Mouse (Mus musculus) limb, embryonic 15.5 days (tissue): ENCODE measurements around the gene Lman2. TPM values are rescaled to one million over a fixed set of nuclear protein-coding genes. Genes with fewer than 3 reads are reported as not detected.

Experiments
- ATAC-seq: fragments of 200-750 bp; cut with Nextera tagmentation; 2 replicates; pipeline ENCODE4 v1.8.0; 2017; ENCODE audit warnings: low read depth, moderate TSS enrichment; ENCODE audit not compliant: insufficient number of reproducible peaks, low FRiP score, low TSS enrichment
- H3K27ac ChIP-seq: fragments of 300-500 bp; sonication (generic); 2 replicates; pipeline ENCODE4 v1.5.1; 2015; ENCODE audit warnings: moderate library complexity, mild to moderate bottlenecking, inconsistent platforms
- H3K27me3 ChIP-seq: fragments of 300-500 bp; sonication (generic); 2 replicates; pipeline ENCODE4 v1.6.1; 2015; ENCODE audit warnings: inconsistent platforms
- H3K36me3 ChIP-seq: fragments of 300-500 bp; sonication (generic); 2 replicates; pipeline ENCODE4 v1.6.1; 2015; ENCODE audit warnings: inconsistent platforms
- H3K4me1 ChIP-seq: fragments of 300-500 bp; sonication (generic); 2 replicates; pipeline ENCODE4 v1.6.1; 2015; ENCODE audit warnings: inconsistent platforms
- H3K4me2 ChIP-seq: fragments of 300-500 bp; sonication (generic); 2 replicates; pipeline ENCODE4 v1.6.1; 2015; ENCODE audit warnings: mild to moderate bottlenecking, inconsistent platforms
- H3K4me3 ChIP-seq: fragments of 300-500 bp; sonication (generic); 2 replicates; pipeline ENCODE4 v1.5.1; 2015; ENCODE audit warnings: mild to moderate bottlenecking, inconsistent platforms
- H3K9ac ChIP-seq: fragments of 300-500 bp; sonication (generic); 2 replicates; pipeline ENCODE4 v1.6.1; 2015; ENCODE audit warnings: inconsistent platforms
- H3K9me3 ChIP-seq: fragments of 300-500 bp; sonication (generic); 2 replicates; pipeline ENCODE4 v1.6.1; 2016; ENCODE audit warnings: inconsistent platforms
- WGBS: fragments of 180-500 bp; shearing (Covaris S2); methylation state at CpG from one replicate; pipeline ENCODE4 v1.1.7; 2015; 5-methylcytosine and 5-hydroxymethylcytosine counted together
- polyA plus RNA-seq: library from polyadenylated mRNA; unstranded; fragments of >200 nt; fragmentation: Nextera tagmentation; extraction: Ambion mirVana; gene quantifications from 2 replicates; pipeline ENCODE4 v1.2.1, GENCODE M21; 2015

Gene Lman2
- polyA plus RNA-seq, 1 experiment from 2014 or later, result 104 TPM

GRCm38 (mm10) chr13:55369531-55370114 lies 7.0 kb upstream of the Lman2 start, which contains the start of gene Rgs14:
Gene Rgs14, plus strand, starts transcription at chr13:55369732.
- Histone ChIP-seq H3K36me3 (no peaks in the 10 kb centered on the region), H3K4me3 (peak within 1 kb of the TSS; percentile 4; the same call in 1 of the 2 replicates), H3K9me3 (no peaks in the 10 kb centered on the region), H3K27me3 (peaks cover 22% of the 10 kb centered on the region), H3K4me2 (0 out of 2 replicates have a peak within 1 kb of the TSS, but pooled peaks have one; percentile 10), H3K9ac (no peak within 1 kb of the TSS), H3K27ac (no peak within 1 kb of the TSS), H3K4me1 (no peaks in the 10 kb centered on the region; the same call in 1 of the 2 replicates)
- 44% methylated on average over 13 of the region's 13 CpGs for WGBS
- no peak for ATAC-seq

- no peak overlapping the region for H3K9ac ChIP-seq
- no peak for ATAC-seq
- 71% methylated on average over 7 of the region's 7 CpGs for WGBS
- H3K27me3 ChIP-seq, result peaks cover 18% of the 10 kb centered on the region
- H3K9me3 ChIP-seq, result no peaks in the 10 kb centered on the region
- H3K4me3 ChIP-seq, result no peak overlapping the region
- no peaks in the 10 kb centered on the region for H3K36me3 ChIP-seq
- H3K27ac ChIP-seq, result no peak overlapping the region
- no peak overlapping the region for H3K4me2 ChIP-seq
- H3K4me1 ChIP-seq, result no peaks in the 10 kb centered on the region; the same call in 1 of the 2 replicates
Measured at GRCm38 (mm10) chr13:55368401-55368800, 5.8 kb upstream of the Lman2 start.

GRCm38 (mm10) chr13:55361974-55362452 lies 570 bp downstream of the Lman2 start:
- no peaks in the 10 kb centered on the region for H3K9me3 ChIP-seq
- peak overlapping the region; percentile 90 for H3K4me3 ChIP-seq
- H3K27ac ChIP-seq, result peak overlapping the region; percentile 96
- H3K27me3 ChIP-seq, result no peaks in the 10 kb centered on the region; the same call in 1 of the 2 replicates
- no peak for ATAC-seq
- H3K4me2 ChIP-seq, result peak overlapping the region; percentile 67
- peak overlapping the region; percentile 79 for H3K9ac ChIP-seq
- under 1% methylated on average over 32 of the region's 32 CpGs for WGBS
- H3K4me1 ChIP-seq, result peaks cover 20% of the 10 kb centered on the region
- peaks cover 33% of the 10 kb centered on the region for H3K36me3 ChIP-seq

- no peak overlapping the region for H3K27ac ChIP-seq
- no peaks in the 10 kb centered on the region for H3K9me3 ChIP-seq
- H3K9ac ChIP-seq, result no peak overlapping the region
- peaks cover 39% of the 10 kb centered on the region for H3K36me3 ChIP-seq
- no peak for ATAC-seq
- peaks cover 20% of the 10 kb centered on the region for H3K4me1 ChIP-seq
- peak overlapping the region; percentile 67 for H3K4me2 ChIP-seq
- H3K4me3 ChIP-seq, result peak overlapping the region; percentile 90
- no peaks in the 10 kb centered on the region; the same call in 1 of the 2 replicates for H3K27me3 ChIP-seq
Measured at GRCm38 (mm10) chr13:55361145-55361544, 1.4 kb downstream of the Lman2 start.

GRCm38 (mm10) chr13:55346745-55347144 lies 15.8 kb downstream of the Lman2 start:
- Histone ChIP-seq H3K9me3 (no peaks in the 10 kb centered on the region), H3K4me3 (no peak overlapping the region), H3K9ac (no peak overlapping the region), H3K36me3 (peaks cover 76% of the 10 kb centered on the region), H3K4me2 (no peak overlapping the region), H3K4me1 (no peaks in the 10 kb centered on the region), H3K27ac (no peak overlapping the region), H3K27me3 (no peaks in the 10 kb centered on the region)
- ATAC-seq, result no peak
- WGBS, result 86% methylated on average over 11 of the region's 11 CpGs

- no peak for ATAC-seq
Measured at GRCm38 (mm10) chr13:55344286-55344685, 18.3 kb downstream of the Lman2 start.

GRCm38 (mm10) chr13:55342469-55342868 lies 20.1 kb downstream of the Lman2 start:
- Histone ChIP-seq H3K4me3 (no peak overlapping the region), H3K4me1 (0 out of 2 replicates have a peak, but pooled peaks cover 2% of the 10 kb centered on the region), H3K27ac (no peak overlapping the region), H3K36me3 (peaks cover 39% of the 10 kb centered on the region), H3K9me3 (no peaks in the 10 kb centered on the region), H3K27me3 (no peaks in the 10 kb centered on the region), H3K4me2 (no peak overlapping the region), H3K9ac (no peak overlapping the region)
- 31% methylated on average over 11 of the region's 11 CpGs for WGBS
- no peak for ATAC-seq

More at GRCm38 (mm10) chr13:55344286-55344685, 18.3 kb downstream of the Lman2 start:
- H3K4me3 ChIP-seq, result no peak overlapping the region
- no peak overlapping the region for H3K27ac ChIP-seq
- H3K9ac ChIP-seq, result no peak overlapping the region
- H3K36me3 ChIP-seq, result peaks cover 55% of the 10 kb centered on the region
- 86% methylated on average over 7 of the region's 7 CpGs for WGBS
- no peaks in the 10 kb centered on the region for H3K27me3 ChIP-seq
- no peak overlapping the region for H3K4me2 ChIP-seq
- H3K9me3 ChIP-seq, result no peaks in the 10 kb centered on the region
- no peaks in the 10 kb centered on the region for H3K4me1 ChIP-seq

GRCm38 (mm10) chr13:55339259-55339658 lies 23.3 kb downstream of the Lman2 start:
- H3K4me1 ChIP-seq, result 0 out of 2 replicates have a peak, but pooled peaks cover 2% of the 10 kb centered on the region
- WGBS, result 19% methylated on average over 2 of the region's 2 CpGs
- H3K4me3 ChIP-seq, result no peak overlapping the region
- peaks cover 6% of the 10 kb centered on the region for H3K36me3 ChIP-seq
- H3K9ac ChIP-seq, result no peak overlapping the region
- no peaks in the 10 kb centered on the region for H3K9me3 ChIP-seq
- H3K4me2 ChIP-seq, result no peak overlapping the region
- ATAC-seq, result no peak
- no peaks in the 10 kb centered on the region for H3K27me3 ChIP-seq
- H3K27ac ChIP-seq, result no peak overlapping the region

GRCm38 (mm10) chr13:55338131-55339054 lies 24.2 kb downstream of the Lman2 start:
- H3K4me1 ChIP-seq, result 0 out of 2 replicates have a peak, but pooled peaks cover 2% of the 10 kb centered on the region
- no peaks in the 10 kb centered on the region for H3K27me3 ChIP-seq
- no peak overlapping the region for H3K4me2 ChIP-seq
- WGBS, result 67% methylated on average over 12 of the region's 12 CpGs
- no peaks in the 10 kb centered on the region for H3K36me3 ChIP-seq
- H3K9ac ChIP-seq, result no peak overlapping the region
- H3K4me3 ChIP-seq, result no peak overlapping the region
- no peak for ATAC-seq
- H3K9me3 ChIP-seq, result no peaks in the 10 kb centered on the region
- no peak overlapping the region for H3K27ac ChIP-seq

- ATAC-seq, result no peak
- no peak overlapping the region for H3K9ac ChIP-seq
- H3K27me3 ChIP-seq, result no peaks in the 10 kb centered on the region
- no peak overlapping the region for H3K27ac ChIP-seq
- no peak overlapping the region for H3K4me2 ChIP-seq
- no peaks in the 10 kb centered on the region for H3K9me3 ChIP-seq
- no peak overlapping the region for H3K4me3 ChIP-seq
- WGBS, result 66% methylated on average over 10 of the region's 10 CpGs
- 0 out of 2 replicates have a peak, but pooled peaks cover 2% of the 10 kb centered on the region for H3K4me1 ChIP-seq
- H3K36me3 ChIP-seq, result no peaks in the 10 kb centered on the region
Measured at GRCm38 (mm10) chr13:55337341-55337975, 25.1 kb downstream of the Lman2 start.

- Histone ChIP-seq H3K36me3 (no peaks in the 10 kb centered on the region), H3K4me1 (0 out of 2 replicates have a peak, but pooled peaks cover 5% of the 10 kb centered on the region), H3K27me3 (no peaks in the 10 kb centered on the region), H3K27ac (no peak overlapping the region), H3K4me2 (no peak overlapping the region), H3K9me3 (no peaks in the 10 kb centered on the region), H3K9ac (no peak overlapping the region), H3K4me3 (no peak overlapping the region)
- ATAC-seq, result no peak
- 81% methylated on average over 4 of the region's 4 CpGs for WGBS
Measured at GRCm38 (mm10) chr13:55335701-55336100, 26.9 kb downstream of the Lman2 start.
